Mouse (Mus musculus): ENCODE measurements around the gene Ostn.
"Not testable (repeated sequence)": the region's sequence is repeated elsewhere in the genome, so short reads cannot be mapped to it uniquely, and the experiment has no call there.

Gene Ostn

GRCm38 (mm10) chr16:27307189-27307588 lies at the start of gene Ostn:
Ostn (plus strand) TSS chr16:27307489.
- DNase-seq (ENCODE audit: inconsistent age in 2 of 2, low spot score in 1 of 2), result not testable (repeated sequence)

GRCm38 (mm10) chr16:27268748-27269147 lies 38.5 kb upstream of the Ostn start:
- DNase-seq (ENCODE audit: inconsistent age in 2 of 2, low spot score in 1 of 2), result no peak

GRCm38 (mm10) chr16:27287410-27287809 lies 19.9 kb upstream of the Ostn start:
- DNase-seq (ENCODE audit: inconsistent age in 2 of 2, low spot score in 1 of 2), result no peak

GRCm38 (mm10) chr16:27296508-27296907 lies 10.8 kb upstream of the Ostn start:
- no peak for DNase-seq (ENCODE audit: inconsistent age in 2 of 2, low spot score in 1 of 2)

- no peak for DNase-seq (ENCODE audit: inconsistent age in 2 of 2, low spot score in 1 of 2)
Observed at GRCm38 (mm10) chr16:27296929-27297328, 10.4 kb upstream of the Ostn start.

GRCm38 (mm10) chr16:27319099-27319498 lies 11.8 kb downstream of the Ostn start:
- no peak for DNase-seq (ENCODE audit: inconsistent age in 2 of 2, low spot score in 1 of 2)

GRCm38 (mm10) chr16:27322047-27322446 lies 14.8 kb downstream of the Ostn start:
- no peak for DNase-seq (ENCODE audit: inconsistent age in 2 of 2, low spot score in 1 of 2)

GRCm38 (mm10) chr16:27326463-27326862 lies 19.2 kb downstream of the Ostn start:
- no peak for DNase-seq (ENCODE audit: inconsistent age in 2 of 2, low spot score in 1 of 2)

GRCm38 (mm10) chr16:27347521-27347920 lies 40.2 kb downstream of the Ostn start:
- no peak for DNase-seq (ENCODE audit: inconsistent age in 2 of 2, low spot score in 1 of 2)

- no peak for DNase-seq (ENCODE audit: inconsistent age in 2 of 2, low spot score in 1 of 2)
Observed at GRCm38 (mm10) chr16:27348359-27348758, 41.1 kb downstream of the Ostn start.

GRCm38 (mm10) chr16:27349235-27349634 lies 41.9 kb downstream of the Ostn start:
- no peak for DNase-seq (ENCODE audit: inconsistent age in 2 of 2, low spot score in 1 of 2)

- DNase-seq (ENCODE audit: inconsistent age in 2 of 2, low spot score in 1 of 2), result no peak
Observed at GRCm38 (mm10) chr16:27349878-27350532, 42.7 kb downstream of the Ostn start.

GRCm38 (mm10) chr16:27354464-27354863 lies 47.2 kb downstream of the Ostn start:
- no peak for DNase-seq (ENCODE audit: inconsistent age in 2 of 2, low spot score in 1 of 2)

GRCm38 (mm10) chr16:27360059-27360458 lies 52.8 kb downstream of the Ostn start:
- no peak for DNase-seq (ENCODE audit: inconsistent age in 2 of 2, low spot score in 1 of 2)

- DNase-seq (ENCODE audit: inconsistent age in 2 of 2, low spot score in 1 of 2), result no peak
Observed at GRCm38 (mm10) chr16:27370191-27370590, 62.9 kb downstream of the Ostn start, which contains the start of gene Uts2b. Uts2b (minus strand) TSS chr16:27370239.

- DNase-seq (ENCODE audit: inconsistent age in 2 of 2, low spot score in 1 of 2), result no peak
Observed at GRCm38 (mm10) chr16:27370700-27371099, 63.4 kb downstream of the Ostn start.

- DNase-seq (ENCODE audit: inconsistent age in 2 of 2, low spot score in 1 of 2), result no peak
Observed at GRCm38 (mm10) chr16:27374139-27374538, 66.8 kb downstream of the Ostn start.

GRCm38 (mm10) chr16:27375318-27375717 lies 68.0 kb downstream of the Ostn start:
- DNase-seq (ENCODE audit: inconsistent age in 2 of 2, low spot score in 1 of 2), result no peak

GRCm38 (mm10) chr16:27376556-27376955 lies 69.3 kb downstream of the Ostn start:
- DNase-seq (ENCODE audit: inconsistent age in 2 of 2, low spot score in 1 of 2), result no peak

- DNase-seq (ENCODE audit: inconsistent age in 2 of 2, low spot score in 1 of 2), result no peak
Observed at GRCm38 (mm10) chr16:27382217-27382616, 74.9 kb downstream of the Ostn start.

- no peak for DNase-seq (ENCODE audit: inconsistent age in 2 of 2, low spot score in 1 of 2)
Observed at GRCm38 (mm10) chr16:27384893-27385603, 77.8 kb downstream of the Ostn start.

GRCm38 (mm10) chr16:27385649-27386048 lies 78.4 kb downstream of the Ostn start:
- DNase-seq (ENCODE audit: inconsistent age in 2 of 2, low spot score in 1 of 2), result no peak
